Mouse (Mus musculus): ENCODE results near the gene Dcps.

DNA sequence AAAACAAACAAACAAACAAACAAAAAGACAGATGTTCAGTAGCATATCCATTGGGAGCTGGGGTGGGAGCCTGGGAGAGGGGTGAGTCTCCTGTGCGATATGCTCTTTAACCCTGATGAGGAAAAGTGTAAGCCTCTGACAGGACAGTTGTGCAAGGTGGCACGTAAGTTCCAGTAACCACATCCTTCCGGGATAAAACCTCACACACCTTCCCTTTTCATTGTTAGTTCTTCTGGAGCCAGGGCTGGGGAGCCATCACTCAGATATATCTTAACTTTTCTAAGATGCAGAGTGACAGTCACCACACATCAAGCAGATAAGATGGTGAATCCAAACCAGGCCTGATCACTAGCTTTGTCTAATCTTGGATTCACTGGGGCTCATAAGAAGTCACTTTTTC lies 18.2 kb upstream of the Dcps start:
- TF ChIP-seq POLR2A (IDR thresholded peaks at IDR 0.05; ENCODE audit: borderline replicate concordance, insufficient read depth, low read length) (no peak), CTCF (IDR thresholded peaks at IDR 0.05; ENCODE audit: borderline replicate concordance, insufficient read depth, low read depth, low read length) (no peak)
